Mouse (Mus musculus) spleen, adult 18-20 months (tissue): ENCODE measurements around the gene Lypd8.
"Not testable (repeated sequence)": the region's sequence is repeated elsewhere in the genome, so short reads cannot be mapped to it uniquely, and the experiment has no call there.

Experiments
- DNase-seq, 2 experiments: peaks; one replicate each; pipeline ENCODE4 v3.0.0; 2022; ENCODE audit warnings: mixed read lengths in 2 of 2

Lypd8 gene

GRCm38 (mm10) chr11:58378763-58379278, at the start of gene Lypd8:
TSS of gene Lypd8 (plus strand) at chr11:58379043.
- DNase-seq = no peak

- DNase-seq = no peak
These were observed 49.0 kb upstream of the Lypd8 start for GRCm38 (mm10) chr11:58329906-58330275.

- peak; percentile 76 to 80 for DNase-seq
These were observed 48.3 kb upstream of the Lypd8 start, which contains the start of the genes Zfp672 and Sh3bp5l for GRCm38 (mm10) chr11:58330276-58331148. TSS of gene Zfp672 (minus strand) at chr11:58330339. TSS of gene Sh3bp5l (plus strand) at chr11:58330724.

GRCm38 (mm10) chr11:58331149-58331495, 47.7 kb upstream of the Lypd8 start:
- DNase-seq = no peak

GRCm38 (mm10) chr11:58331546-58331945, 47.3 kb upstream of the Lypd8 start:
- DNase-seq = no peak

- no peak for DNase-seq
These were observed 44.1 kb upstream of the Lypd8 start for GRCm38 (mm10) chr11:58334746-58335145.

- no peak for DNase-seq
These were observed 32.1 kb upstream of the Lypd8 start for GRCm38 (mm10) chr11:58346745-58347144.

- DNase-seq = no peak
These were observed 28.2 kb upstream of the Lypd8 start for GRCm38 (mm10) chr11:58350628-58351027.

GRCm38 (mm10) chr11:58351179-58351578, 27.7 kb upstream of the Lypd8 start:
- no peak for DNase-seq

GRCm38 (mm10) chr11:58352681-58353548, 25.9 kb upstream of the Lypd8 start:
- no peak for DNase-seq

- DNase-seq = no peak
These were observed 25.1 kb upstream of the Lypd8 start for GRCm38 (mm10) chr11:58353709-58354108.

GRCm38 (mm10) chr11:58354476-58354875, 24.4 kb upstream of the Lypd8 start:
- no peak for DNase-seq

GRCm38 (mm10) chr11:58354927-58355326, 23.9 kb upstream of the Lypd8 start:
- DNase-seq = no peak

GRCm38 (mm10) chr11:58357042-58357441, 21.8 kb upstream of the Lypd8 start:
- no peak for DNase-seq

- no peak for DNase-seq
These were observed 20.9 kb upstream of the Lypd8 start for GRCm38 (mm10) chr11:58357844-58358534.

GRCm38 (mm10) chr11:58362562-58362961, 16.3 kb upstream of the Lypd8 start:
- not testable (repeated sequence) for DNase-seq

- DNase-seq = no peak
These were observed 14.4 kb upstream of the Lypd8 start for GRCm38 (mm10) chr11:58364454-58364853.

GRCm38 (mm10) chr11:58366191-58366590, 12.7 kb upstream of the Lypd8 start:
- DNase-seq = not testable (repeated sequence)

GRCm38 (mm10) chr11:58377273-58377672, 1.6 kb upstream of the Lypd8 start:
- DNase-seq = no peak

GRCm38 (mm10) chr11:58377686-58378085, 1.2 kb upstream of the Lypd8 start:
- no peak for DNase-seq

GRCm38 (mm10) chr11:58379516-58379915, 673 bp downstream of the Lypd8 start:
- DNase-seq = no peak

- DNase-seq = no peak
These were observed 3.6 kb downstream of the Lypd8 start for GRCm38 (mm10) chr11:58382471-58382870.
